Mouse (Mus musculus) c-Kit-positive CD71-positive TER-119-positive erythroid progenitor cells, embryonic 14.5 days (primary cell): Measurements from ENCODE around the gene Gm12216.

ENCODE experiments used
- DNase-seq: peaks from one replicate; pipeline ENCODE4 v3.0.0-alpha.2; 2013; ENCODE audit warnings: low spot score

Gm12216 gene

DNA sequence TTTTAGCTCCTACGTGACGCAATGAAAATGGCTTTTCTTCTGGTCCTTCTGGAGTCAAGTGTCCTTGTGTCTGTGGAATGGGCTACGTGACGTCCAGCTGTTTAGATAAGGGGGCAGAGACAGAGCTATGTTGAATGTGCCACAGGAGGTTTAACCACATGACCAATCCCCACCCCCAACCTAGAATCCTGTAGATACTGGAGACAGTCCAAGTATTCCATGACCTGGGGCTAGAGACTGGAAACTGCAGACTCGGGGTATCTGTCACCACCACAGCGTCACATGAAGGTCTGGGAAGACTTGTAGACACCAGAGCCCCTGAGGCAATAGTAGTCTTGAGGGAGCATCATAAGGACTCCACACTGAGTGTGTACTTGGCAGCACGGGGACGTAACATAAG, 63.2 kb downstream of the Gm12216 start:
- no peak for DNase-seq

DNA sequence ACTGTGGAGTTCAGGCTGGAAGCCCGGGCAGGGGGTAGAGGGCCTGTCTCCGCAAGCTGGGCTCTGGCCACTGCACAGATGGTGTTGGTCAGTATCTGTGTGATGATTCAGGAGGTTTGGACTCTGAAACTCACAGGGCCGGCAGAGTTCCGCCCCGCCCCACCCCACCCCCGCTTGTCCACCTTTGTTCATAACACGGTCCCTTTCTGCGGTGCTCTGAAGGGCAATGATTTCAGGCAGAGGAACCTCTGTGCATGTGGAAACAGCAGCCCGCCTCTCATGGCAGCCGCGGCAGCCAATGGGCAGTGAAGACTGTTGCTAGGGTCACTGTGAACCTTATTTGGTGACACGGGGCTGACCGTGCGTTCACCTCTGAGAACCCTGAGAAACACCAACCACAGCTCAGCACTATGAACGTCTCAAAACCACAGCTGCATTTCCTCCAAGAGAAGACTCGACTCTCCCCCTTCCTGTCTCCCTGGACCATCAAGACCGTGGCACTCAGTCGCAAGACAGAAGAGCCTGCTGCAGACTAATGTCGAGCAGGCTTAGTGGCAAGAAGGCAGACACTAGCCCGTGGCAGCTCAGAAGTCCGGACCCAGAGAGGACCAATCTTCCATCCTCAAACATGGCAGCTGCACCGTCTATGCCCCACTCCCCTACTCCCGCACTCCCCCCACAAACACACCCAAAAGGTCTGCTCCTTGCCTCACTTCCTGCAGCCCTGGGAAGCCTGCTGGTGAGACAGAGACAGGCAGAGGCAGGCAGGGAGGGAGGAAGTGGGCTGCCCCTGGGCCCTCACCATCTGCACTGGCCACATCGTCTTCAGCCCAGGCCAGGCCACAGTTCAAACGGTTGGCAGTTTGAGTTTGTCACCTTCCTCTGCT, 64.1 kb downstream of the Gm12216 start:
- no peak for DNase-seq

DNA sequence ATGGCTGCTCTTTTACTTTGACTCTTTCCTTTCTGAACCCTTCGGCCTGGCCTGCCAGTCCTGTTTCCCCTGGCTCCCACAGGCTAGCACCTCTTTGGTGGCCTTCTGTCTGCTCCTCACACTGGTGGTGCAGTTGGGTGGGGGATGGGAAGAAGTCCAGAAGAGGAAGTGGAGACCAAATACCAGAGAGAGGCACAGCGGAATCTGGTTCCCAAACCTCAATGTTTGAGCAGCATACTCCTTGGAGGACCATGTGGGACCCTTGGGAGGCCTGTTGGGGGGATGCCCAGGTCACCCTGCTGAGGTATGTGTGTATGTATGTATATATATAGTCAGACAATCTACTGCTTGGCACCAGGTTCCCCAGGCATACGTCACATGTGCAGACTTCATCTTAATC, 65.0 kb downstream of the Gm12216 start:
- DNase-seq: no peak

DNA sequence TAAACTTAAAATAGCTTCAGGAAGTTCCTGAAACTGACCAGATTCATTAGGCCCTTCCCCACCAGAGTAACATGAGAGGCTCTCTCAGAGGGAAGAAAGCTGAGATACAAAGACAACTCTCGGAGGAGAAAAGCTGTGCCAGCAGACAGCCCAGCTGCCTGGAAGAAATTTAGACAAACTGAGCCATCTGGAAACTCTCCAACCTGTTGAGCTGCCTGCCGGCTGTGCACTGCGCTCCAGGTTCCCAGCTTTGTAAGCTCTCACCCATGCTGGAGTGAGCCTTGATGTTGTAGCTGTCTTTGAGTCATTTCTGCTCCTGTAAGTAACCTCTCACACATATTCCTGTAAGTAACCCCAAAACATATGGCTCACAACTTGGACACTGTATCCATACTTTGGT, 66.1 kb downstream of the Gm12216 start:
- no peak for DNase-seq

DNA sequence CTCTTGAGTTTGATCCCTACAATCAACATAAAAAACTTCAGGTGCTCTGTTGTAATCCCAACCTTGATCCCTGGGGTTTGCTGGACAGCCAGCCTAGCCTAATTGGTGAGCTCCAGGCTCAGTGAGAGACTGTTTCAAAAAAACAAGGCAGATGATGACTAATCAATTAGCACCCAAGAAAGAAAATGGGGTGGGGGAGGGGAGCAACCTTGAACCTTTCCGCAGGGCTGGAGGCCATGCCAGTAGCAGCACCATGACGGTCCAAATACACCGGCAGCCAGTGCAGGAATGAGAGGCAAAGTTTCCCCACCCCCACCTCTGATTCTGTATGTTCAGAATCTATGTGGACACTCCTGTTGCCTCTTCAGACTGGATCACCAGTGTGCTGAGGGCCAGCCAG, 69.8 kb downstream of the Gm12216 start:
- DNase-seq: no peak

DNA sequence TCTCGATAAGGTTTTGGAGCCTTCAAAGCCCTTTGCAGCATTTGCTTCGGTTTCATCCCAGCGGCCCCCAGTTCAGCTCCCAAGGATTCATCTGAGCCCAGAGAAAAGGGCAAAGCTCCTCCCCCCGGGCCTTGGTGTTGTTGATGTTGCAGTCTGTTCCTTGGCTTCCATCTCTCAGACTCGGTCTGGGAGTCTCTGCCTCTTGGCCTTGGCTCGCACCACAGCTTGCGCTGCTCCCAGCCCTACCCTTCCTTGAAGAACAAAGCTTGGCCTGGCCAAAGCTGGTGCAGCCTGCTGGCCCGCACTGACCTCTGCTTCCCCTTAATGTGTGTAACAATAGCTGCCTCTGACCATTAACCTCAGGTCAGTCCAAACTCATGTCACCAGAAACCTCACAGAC, 70.9 kb downstream of the Gm12216 start:
- DNase-seq: no peak

DNA sequence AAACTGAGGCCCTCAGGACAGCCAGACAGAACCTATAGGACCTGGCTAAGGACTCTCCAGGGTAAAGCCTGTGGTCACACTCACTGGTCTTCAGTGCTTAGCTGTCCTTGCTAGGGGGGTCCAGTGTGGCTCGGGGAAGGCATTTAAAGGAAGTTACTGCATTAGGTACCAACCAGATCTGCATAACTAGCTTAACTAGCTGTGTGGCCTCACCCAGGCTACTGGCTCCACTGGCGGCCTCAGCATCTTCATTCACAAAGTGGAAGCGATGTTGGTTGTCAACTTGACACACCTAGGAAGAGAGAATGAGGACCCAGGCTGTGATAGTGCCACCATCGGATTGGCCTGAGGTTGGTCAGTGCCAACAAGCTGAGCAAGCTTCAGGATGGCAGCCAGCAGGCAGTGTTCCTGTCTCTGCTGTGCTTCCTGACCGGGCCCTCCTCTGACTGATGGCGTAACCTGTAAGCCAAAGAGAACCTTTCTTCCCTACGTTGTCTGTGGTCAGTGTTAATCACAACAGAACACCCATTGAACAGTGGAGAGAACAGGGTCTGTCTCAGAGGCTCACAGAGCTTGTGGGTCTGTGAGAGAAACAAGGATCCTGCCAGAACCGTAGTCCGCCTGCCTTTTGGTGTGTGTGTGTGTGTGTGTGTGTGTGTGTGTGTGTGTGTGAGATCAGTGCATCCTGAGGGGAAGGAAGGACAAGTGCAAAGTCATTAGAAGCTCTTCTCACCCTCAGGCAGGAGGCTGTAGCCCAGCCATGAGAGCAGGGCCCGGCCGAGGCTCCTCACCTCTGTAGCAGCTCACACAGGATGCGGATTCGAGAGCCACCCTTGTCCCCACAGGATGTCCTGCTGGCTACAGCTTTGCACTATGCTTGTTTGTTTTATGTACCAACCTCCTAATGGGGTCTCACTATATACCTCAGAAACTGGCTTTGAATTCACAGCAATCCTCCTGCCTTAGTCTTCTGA, 72.7 kb downstream of the Gm12216 start:
- DNase-seq: no peak

DNA sequence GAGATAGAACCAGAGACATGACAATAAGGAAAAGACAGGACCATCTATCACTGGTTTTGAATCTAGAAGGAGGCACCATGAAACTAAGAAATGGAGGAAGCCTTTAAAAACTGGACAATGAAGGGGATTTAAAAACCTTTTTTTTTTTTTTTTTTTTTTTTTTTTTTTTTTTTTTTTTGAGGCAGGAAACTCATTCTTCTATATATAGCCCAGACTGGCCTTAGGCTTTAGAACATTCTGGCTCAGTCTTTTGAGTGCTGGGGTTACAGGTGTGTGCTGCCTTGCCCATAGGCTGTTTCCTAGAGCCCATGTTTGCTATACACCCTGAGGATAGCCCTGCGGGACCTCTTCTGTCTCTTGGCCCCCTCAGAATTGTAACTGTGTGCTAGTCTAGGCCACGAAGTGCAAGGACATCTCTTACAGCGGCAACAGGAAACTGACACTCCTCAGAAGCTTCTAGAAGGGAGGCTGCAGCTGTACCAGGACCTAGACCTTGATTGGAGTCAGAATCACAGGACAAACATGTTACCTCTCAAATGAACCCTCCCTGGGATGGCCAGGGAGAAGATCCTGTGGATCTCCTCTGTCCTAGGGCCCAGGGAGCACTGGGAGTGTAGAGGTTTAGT, 73.6 kb downstream of the Gm12216 start:
- no peak for DNase-seq

DNA sequence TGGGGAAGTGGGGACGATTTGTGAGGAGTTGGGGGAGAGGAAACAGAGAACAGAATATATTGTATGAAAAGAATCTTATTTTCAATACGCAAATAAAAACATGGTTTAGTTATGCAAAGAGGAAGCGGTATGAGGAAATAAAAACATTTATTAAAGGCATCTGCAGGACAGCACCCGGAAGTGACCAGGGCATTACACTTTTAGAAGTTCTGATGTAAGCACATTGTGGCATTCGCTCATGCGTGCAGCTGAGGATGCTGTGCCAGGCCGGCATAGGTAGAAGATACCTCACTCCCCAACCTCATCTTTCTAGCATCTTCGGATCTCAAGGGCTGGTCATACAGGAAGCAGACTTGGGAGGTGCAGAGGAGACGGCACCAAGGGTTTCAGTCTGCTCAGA, 75.8 kb downstream of the Gm12216 start:
- DNase-seq: no peak

DNA sequence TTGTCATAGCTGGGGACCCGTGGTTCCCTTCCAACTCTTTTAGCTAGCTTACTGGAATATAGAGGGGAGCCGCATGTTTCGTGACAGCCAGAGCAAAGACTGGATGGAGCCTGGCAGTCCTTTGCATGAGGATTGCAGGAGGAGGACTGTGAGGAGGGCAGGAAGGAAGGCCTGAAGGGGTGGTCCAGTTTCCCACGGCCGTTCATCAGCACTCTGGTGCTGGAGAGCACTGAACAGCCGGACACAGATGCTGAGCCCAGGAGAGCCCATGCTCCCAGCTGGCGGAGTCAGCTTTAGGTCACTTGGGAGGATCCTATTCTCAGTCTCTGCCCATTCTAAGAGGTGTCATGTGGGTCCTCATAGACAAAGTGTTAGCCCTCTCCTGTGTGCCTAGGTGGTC, 77.1 kb downstream of the Gm12216 start:
- no peak for DNase-seq

DNA sequence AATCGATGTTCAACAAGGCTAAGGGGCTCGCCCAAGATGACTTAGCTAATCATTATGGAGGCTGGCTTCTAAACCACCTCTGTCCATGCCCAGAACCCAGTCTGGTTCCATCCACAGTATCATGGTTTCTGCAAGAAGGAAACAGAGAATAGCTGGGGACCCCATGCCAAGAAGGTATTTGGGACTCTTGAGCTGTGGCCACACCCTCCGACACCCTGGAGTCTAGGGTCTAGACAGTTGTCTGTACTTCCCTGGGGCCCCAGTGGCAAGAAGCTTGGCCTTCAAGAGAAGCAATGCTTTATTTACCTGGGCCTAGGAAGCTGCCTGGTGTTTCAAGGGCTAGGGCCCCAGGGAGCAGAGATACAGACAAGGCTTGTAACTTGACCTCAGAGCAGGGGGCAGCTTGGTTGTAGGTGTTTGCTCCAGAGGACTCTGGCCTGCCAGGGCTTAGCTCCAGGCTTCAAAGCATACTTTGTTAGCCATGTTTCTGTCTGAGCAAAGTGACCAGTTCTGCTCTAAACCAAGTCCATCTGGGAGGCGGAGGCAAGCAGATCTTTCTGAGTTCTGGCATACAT, 77.8 kb downstream of the Gm12216 start:
- no peak for DNase-seq

DNA sequence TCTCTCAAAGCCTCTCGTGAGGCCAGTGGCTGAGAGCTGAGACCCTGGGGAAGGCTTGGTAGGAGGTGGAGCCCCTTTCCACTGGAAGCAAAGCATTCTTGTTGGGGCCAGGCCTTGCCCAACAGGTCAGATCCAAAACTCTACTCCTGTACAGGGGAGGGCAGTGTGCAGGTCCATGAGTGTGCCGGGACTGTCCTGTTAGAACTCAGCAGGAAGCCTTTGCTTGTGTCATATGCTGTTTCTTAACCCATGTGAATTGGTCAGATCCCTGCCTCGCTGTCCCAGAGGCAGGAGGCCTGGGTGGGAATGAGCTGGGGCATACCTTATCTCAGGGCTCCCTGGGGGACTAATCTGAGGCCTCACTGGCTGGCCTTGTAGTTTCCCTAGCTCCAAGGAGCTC, 78.8 kb downstream of the Gm12216 start:
- no peak for DNase-seq

DNA sequence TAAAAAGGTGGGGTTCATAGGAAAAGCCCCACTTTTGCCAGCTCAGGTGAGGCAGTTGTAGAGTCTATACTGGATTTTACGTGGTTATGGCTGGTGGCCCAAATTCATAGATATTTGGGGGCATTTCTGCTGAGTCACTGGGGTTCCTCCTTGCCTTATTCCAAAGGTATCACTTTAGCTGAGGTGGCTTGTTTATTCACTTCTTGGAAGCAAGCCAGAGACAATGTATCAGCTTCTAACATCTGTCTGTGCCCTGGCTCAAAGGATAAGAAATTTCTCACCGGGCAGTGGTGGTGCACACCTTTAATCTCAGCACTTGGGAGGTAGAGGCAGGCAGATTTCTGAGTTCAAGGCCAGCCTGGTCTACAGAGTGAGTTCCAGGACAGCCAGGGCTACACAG, 79.2 kb downstream of the Gm12216 start:
- no peak for DNase-seq

DNA sequence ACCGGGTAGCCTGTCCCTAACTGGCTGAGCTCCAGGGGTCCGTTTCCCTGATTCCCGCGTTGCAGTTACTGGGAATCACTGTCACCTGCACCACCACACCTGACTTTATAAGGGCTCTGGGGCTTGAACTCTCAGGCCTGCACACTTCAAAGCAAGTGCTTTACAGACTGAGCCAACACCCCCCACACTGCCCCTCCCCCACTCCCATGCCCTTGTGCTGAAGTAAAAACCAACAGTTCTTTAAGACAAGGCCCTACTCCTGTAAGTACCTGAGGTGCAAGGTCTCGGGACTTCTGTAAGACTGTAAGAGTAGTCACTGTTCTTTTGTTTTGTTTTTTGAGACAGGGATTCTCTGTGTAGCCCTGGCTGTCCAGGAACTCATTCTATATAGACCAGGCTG, 80.6 kb downstream of the Gm12216 start:
- DNase-seq: no peak

DNA sequence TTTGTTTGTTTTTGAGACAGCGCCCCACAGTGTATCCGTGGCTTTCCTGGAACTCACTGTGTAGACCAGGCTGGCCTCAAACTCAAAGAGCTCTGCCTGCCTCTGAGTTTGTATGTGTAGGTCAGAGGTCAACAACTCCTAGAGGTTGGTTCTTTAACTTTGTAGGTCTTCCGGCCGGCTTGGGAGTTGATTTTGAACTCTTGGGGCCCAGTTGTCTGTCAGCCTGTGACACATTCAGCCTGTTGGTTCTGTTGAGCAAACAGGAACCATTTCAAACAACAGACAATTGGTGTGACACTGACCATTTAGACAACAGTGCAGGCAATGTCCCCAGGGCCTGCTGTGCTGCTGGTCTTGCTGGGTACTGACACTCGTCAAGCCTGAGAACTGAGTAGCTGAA, 81.3 kb downstream of the Gm12216 start:
- no peak for DNase-seq

DNA sequence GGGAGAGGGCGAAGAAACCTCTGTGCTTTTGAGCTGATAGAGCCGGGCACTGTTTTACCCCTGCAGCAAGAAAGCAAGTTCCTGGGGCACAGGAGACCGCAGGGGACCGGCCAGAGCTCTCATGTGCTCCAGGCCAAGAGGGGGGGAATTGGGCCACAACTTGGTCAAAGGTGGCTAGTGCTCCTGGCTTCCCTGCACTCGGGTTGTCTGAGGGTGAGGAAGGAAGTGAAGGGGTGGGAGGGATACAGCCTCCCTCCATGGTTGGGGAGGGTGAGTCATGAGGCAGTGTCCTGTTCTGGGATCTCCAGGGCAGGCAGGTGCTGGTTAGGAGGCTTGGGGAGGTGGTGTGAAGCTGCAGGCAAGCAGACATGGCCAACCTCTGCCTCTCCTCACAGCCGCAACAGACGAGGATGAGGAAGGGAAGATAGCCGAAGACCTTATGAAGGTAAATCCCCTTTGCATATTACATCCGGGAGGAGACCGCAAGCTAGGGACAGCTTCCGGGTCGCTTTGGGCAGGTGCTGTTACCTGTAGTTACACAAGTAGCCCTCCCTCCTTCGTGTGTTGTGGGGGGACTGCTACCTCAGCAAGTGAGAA, 84.3 kb downstream of the Gm12216 start:
- no peak for DNase-seq

DNA sequence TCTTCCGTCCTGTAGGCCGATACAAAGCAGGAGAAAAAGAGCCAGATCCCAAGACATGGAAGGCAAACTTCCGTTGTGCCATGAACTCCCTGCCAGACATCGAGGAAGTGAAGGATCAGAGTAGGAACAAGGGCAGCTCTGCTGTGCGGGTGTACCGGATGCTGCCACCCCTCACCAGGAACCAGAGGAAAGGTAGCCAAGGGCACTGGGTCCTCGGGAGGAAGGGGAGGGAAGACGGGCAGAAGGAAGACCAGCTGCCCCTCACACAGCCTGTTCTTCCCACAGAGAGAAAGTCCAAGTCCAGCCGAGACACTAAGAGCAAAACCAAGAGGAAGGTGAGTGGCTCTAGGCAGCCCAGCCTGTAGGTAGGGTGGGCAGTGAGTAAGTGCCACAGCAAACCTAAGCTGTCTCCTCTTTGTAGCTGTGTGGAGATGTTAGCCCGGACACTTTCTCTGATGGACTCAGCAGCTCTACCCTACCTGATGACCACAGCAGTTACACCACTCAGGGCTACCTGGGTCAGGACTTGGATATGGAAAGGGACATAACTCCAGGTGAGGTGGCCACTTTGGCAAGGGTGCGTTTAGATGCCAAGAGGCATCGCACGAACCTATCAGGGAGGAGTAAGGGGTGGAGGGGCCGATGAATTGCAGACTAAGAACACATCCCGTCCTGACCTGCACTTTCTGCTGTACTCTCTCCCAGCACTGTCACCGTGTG, 85.3 kb downstream of the Gm12216 start:
- DNase-seq: no peak

DNA sequence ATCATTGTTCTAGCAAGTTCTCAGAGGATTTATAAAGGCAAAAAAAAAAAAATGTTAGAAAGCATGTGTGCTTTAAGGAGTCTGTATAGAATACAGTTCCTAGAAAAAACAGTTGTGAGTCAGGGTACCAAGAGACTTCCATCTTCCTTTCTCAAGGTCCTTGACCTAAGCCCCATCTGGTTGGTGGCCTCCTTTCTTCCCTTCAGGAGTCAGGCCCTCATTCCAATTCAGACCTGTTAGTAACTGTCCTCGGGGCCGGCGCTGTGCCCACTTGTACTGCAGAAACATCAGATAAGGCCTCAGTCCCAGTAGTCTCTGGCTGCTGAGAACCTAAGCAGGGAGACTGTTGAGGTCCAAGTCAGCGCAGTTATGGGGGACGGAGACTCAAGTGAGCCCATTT, 86.0 kb downstream of the Gm12216 start, which contains the start of gene Gm17334:
Gm17334 (minus strand) TSS at position 101 of the 400 bp plus-strand sequence.
- no peak for DNase-seq

DNA sequence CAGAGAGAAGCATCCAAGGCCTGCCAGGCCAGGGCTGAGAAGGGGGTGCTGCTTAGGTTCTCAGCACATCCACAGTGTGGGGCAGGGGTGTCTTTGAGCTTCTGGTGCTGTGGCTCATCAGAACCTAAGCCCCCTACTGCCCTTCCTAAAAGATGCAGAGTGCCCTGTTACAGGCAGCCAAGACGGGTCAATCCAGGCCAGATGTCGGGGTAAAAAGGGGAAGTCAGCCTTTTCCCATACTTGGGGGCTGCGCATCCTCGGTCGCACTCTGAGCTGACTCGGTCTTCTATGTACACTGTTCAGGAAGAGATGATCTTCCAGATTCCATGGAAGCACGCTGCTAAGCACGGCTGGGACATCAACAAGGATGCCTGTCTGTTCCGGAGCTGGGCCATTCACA, 86.5 kb downstream of the Gm12216 start:
- no peak for DNase-seq

DNA sequence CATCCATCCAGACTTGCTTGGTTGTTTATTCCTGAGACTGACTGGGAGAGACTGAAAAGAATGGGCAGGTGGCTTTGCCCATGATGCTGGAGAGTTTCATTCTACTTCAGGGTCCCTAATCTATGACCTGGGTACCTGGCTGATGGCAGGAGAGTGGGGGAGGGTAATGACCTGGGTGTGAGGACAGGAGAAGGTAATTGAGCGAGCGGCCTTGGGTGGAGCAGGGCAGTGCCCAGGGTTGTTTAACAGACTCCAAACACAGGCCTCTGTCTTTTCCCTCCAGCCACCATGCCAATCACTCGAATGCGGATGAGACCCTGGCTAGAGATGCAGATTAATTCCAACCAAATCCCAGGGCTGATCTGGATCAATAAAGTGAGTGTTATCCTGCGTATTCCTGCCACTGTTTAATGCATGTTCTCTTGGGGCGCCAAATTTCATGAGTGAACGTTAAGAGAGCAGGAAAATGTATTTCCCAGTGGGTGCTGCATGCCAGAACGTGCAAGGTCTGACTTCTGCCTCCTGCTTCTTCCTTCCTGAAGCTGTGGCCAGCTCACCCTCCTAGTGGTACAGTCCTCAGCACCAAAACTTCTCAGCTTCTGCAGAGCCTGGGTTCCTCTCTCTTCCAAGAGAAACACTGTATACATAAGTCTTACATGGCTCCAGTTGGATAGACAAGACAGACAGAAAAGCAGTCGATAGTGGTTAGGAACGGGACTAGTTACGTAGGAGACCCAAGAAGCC, 87.9 kb downstream of the Gm12216 start:
- no peak for DNase-seq
